Mouse (Mus musculus): ENCODE measurements around the gene Olfr600.
"Not testable (repeated sequence)": the region's sequence is repeated elsewhere in the genome, so short reads cannot be mapped to it uniquely, and the experiment has no call there.

- not testable (repeated sequence) for TF ChIP-seq CTCF (IDR thresholded peaks at IDR 0.05; ENCODE audit: control insufficient read depth, insufficient read depth, insufficient read length); USF1 (IDR thresholded peaks at IDR 0.05; ENCODE audit: low read depth); MYOG (IDR thresholded peaks at IDR 0.05; ENCODE audit: control insufficient read depth, extremely low read depth, insufficient read length); MAX (IDR thresholded peaks at IDR 0.05); MYOD1 (IDR thresholded peaks at IDR 0.05; ENCODE audit: control insufficient read depth, insufficient read length, low read depth)
These were observed 44.1 kb downstream of the Olfr600 start, which contains the start of gene Olfr596 for GRCm38 (mm10) chr7:103305348-103305747.
